Mouse (Mus musculus): ENCODE results near the gene Insyn1. TPM values are rescaled to one million over a fixed set of nuclear protein-coding genes. Genes with fewer than 3 reads are reported as not detected.

Insyn1 gene
- total RNA-seq, 2 experiments from 2014 or later = 126 to 133 TPM

Other genes with a start within 250 kb of the Insyn1 start
- gene Pml, start 238.8 kb upstream of the Insyn1 start, total RNA-seq (2021) = 10 to 100 TPM; 13.3 to 14.5 TPM
- 10 to 100 TPM; 89.0 to 93.1 TPM for gene Stoml1, start 235.4 kb upstream of the Insyn1 start, total RNA-seq (2021)
- gene Loxl1, start 175.4 kb upstream of the Insyn1 start, total RNA-seq (2021) = 1 to 10 TPM; 3.5 to 3.9 TPM
- gene Tbc1d21, start 118.1 kb upstream of the Insyn1 start, total RNA-seq (2021) = not detected
- gene Cd276, start 66.8 kb downstream of the Insyn1 start, total RNA-seq (2021) = 10 to 100 TPM; 21.1 to 24.5 TPM
- 100 to 1,000 TPM; 810 to 816 TPM for gene Nptn, start 93.6 kb downstream of the Insyn1 start, total RNA-seq (2021)

Data from left cerebral cortex, postnatal 10 days (tissue).